Mouse (Mus musculus) neutrophil, adult 5-6 weeks (primary cell): ENCODE results near the gene Tpk1. TPM values are rescaled to one million over a fixed set of nuclear protein-coding genes. Genes with fewer than 3 reads are reported as not detected.

Source experiments
- ATAC-seq: fragments of 151-379, 151-347 bp; 2 replicates; pipeline ENCODE4 v1.8.0; 2017; ENCODE audit warnings: mild to moderate bottlenecking, moderate TSS enrichment; ENCODE audit not compliant: insufficient number of reproducible peaks, poor library complexity, low FRiP score, severe bottlenecking; ENCODE audit errors: extremely low read depth
- total RNA-seq: library from RNA; stranded (forward); fragments of 200-1000 nt; gene quantifications from 2 replicates; pipeline ENCODE4 v1.2.3, GENCODE M21; 2017

Gene Tpk1
- total RNA-seq, 1 experiment from 2014 or later, result 4.9 TPM

GRCm38 (mm10) chr6:43384841-43385240 lies 281.2 kb downstream of the Tpk1 start:
- ATAC-seq, result no peak

DNA sequence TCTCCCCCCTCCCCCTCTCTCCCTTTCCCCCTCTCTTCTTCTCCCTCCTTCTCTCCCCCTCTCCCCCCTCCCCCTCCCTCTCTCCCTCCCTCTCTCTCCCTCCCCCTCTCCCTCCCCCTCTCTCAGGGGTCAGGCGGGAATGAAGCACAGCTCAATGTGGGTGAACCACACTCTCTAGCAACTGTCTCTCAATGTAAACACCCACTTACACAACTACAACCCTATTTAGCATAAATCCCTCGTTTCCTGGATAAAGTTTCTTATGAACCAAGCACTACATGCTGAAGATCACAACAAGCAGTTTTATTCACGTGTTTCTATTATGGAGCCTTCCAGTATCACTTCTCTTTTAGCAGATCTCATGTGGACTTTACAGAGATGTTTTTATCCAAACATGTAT lies 281.8 kb downstream of the Tpk1 start:
- no peak for ATAC-seq

DNA sequence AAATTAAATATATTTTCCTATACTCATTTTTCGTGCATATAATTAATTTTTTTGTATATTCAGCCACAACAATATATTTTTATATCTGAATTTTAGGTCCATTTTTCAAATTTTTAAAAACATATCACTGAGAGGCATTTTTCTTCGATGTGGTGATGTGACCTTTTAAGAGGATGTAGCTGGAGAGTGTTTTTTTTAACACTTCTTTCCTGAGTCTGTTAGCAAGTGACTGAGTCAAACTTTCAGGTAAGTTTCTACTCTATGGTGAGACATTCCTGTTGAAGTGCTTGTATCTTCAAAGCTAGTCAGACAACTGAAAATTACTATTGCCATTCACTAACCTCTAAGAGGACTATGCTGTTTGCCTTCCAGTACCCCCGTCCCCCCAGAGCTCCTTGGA lies 283.3 kb downstream of the Tpk1 start:
- no peak for ATAC-seq

GRCm38 (mm10) chr6:43382284-43382683 lies 283.8 kb downstream of the Tpk1 start:
- ATAC-seq, result no peak

GRCm38 (mm10) chr6:43373206-43373605 lies 292.9 kb downstream of the Tpk1 start:
- no peak for ATAC-seq

- ATAC-seq, result no peak
Observed at GRCm38 (mm10) chr6:43367434-43367945, 298.6 kb downstream of the Tpk1 start.

DNA sequence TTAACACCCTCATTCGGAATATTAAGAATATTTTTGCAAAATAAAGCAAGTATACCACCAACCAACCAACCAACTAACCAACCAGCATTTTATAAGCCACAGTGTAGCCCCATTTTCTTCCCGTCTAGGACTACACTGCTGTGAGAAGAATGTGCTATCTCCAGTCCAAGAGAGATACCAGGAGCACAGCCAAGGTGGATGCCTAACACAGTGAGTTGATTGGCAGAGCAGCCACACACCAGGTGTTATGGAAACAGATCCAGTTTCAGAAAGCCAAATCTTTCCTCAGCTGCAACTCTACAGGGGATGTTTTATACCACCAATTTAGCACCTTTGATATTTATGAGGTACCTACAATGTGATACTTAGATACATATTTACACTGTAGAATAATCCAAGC lies 299.1 kb downstream of the Tpk1 start:
- no peak for ATAC-seq

DNA sequence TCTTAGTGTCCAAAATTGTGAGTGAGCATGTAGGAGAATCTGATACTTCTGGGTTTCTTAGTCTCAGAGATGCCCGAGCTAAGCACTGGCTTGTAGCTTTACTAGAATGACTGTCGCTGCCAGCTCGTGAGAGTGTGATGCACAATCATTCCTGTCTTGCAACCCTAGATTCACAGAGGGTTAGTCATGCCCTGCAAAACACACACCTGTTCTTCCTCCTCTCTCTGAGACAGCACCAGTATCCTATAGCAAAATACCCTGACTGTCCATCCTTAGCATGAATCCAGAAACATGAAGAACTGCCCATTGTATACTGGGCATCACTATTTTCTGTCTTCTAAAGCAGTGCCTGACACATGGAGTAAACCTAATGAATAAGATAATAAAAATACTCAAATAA lies 302.2 kb downstream of the Tpk1 start:
- ATAC-seq, result no peak

GRCm38 (mm10) chr6:43363291-43363820 lies 302.7 kb downstream of the Tpk1 start:
- ATAC-seq, result no peak

DNA sequence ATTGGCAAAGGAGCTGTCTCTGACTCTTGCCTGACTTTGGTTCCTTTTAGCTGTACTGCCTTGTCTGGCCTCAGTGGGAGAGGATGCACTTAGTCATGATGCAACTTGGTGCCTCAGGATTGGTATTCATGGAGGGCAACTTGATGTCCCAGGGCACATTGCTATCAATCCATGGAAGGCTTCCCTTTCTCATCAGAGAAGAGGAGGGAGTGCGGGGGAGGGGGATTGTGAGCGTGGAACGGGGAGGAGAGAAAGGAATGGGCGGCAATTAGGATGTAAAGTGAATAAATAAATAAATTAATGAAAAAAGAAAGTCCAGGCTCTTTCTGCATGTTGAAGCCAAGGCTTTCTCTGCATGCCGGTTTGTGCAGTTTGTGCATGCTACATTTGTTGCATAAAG lies 304.8 kb downstream of the Tpk1 start:
- no peak for ATAC-seq

GRCm38 (mm10) chr6:43360214-43360613 lies 305.9 kb downstream of the Tpk1 start:
- no peak for ATAC-seq

DNA sequence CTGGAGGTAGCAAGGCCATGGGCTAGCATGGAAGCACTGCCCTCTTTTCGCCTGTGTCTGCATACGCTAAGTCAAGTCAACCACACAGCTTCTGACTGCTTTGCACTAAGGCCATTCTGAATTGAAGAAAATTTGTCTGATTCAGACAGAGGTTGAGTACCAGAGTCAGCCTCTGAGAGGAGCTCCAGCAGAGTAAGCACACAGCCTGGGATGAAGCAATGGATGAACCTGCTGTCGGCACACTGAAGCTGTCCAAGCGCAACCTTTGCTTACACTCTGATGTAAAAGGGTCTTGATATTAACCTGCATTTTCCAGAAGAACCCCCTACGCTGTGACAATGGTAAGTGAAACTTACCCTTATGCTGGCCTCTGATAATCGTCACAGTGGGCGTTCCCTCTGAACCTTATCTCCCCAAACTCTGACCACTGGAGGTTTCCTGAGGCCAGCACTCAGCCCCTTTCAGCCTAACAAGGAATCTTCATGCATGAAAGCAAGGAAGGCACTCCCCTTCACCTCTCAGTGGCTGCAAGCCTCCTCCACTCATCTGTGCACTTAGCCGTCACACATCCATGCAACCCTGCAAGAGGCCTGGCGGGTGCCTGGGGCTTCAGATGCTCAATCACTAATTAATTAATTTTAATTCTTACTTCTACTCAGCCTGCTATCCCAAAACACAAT lies 311.4 kb downstream of the Tpk1 start:
- no peak for ATAC-seq

DNA sequence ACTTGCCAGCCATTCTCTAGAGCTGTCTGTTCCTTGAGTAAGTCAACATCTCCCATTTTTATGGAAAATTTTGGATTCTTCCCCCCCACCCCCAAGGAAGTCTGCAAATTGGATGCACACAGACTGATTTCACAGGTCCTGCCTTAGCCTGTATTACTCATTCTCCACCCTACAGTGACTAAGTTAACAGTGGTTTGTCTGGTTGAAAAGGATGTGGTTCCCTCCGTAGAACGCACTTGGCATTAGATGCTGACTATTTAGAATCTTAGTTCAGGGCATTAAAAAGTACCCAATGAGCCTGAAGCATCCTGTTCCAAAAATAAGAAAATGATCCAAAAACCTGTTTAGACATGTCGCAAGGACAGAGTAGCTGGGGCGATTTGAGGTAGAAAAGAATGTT lies 312.6 kb downstream of the Tpk1 start:
- no peak for ATAC-seq

- ATAC-seq, result no peak
Observed at GRCm38 (mm10) chr6:43349083-43349482, 317.0 kb downstream of the Tpk1 start.

- ATAC-seq, result no peak
Observed at GRCm38 (mm10) chr6:43347637-43348036, 318.4 kb downstream of the Tpk1 start.

DNA sequence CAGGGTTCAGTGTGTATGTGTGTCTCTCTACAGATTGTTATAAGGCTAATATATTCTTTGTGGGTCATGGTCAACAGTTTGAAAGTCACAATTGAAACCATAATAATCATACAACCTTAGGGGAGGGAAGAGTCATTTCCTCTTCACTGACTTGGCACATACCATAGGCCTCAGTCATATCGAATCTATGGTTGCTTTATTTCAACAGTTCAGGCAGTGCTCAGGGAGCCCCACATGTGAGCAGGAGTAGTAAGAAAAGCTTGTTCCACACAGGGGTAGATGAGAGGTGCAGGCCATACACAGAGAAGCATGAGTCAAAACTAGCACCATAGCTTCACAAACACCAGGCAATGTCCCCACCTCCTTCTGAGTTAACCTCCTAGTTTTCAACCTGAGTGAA lies 323.1 kb downstream of the Tpk1 start:
- ATAC-seq, result no peak

DNA sequence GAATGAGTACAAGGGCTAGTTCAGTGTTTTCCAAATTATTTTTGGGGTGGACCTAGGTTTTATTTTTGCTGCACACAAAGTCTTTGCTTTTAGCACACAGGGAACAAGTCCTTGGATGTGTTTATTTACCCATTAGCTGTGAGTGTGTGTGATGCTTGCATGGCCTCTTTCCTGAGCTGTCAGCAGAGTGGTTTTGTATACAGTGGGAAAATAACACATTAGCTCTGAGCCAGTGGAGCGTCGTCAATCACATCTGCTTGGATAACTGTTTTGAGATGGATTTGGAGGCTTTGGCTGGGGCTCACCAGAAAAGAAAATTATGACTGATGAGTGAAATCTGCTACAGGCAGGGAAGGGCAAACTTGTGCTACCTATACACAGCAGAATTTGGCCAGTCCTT lies 323.7 kb downstream of the Tpk1 start:
- no peak for ATAC-seq

DNA sequence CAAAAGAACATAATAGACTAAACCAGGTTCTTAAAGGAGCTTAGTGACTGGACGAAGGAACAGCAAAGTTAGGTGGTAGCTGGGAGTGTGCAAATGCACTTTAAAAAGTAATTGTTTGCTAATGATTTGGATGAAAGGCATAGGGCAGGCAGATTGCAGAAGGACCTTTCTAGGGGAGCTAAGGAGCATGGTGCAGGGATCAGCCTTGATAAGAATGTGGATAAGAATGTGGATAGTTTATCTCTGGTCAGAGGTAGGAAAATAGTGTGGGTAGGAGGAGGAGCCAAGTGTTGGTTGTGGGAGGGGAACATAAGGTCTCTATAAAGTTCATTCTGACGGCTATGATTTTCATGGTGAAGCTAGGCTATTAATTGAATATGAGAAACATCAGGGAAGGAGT lies 327.3 kb downstream of the Tpk1 start:
- no peak for ATAC-seq

DNA sequence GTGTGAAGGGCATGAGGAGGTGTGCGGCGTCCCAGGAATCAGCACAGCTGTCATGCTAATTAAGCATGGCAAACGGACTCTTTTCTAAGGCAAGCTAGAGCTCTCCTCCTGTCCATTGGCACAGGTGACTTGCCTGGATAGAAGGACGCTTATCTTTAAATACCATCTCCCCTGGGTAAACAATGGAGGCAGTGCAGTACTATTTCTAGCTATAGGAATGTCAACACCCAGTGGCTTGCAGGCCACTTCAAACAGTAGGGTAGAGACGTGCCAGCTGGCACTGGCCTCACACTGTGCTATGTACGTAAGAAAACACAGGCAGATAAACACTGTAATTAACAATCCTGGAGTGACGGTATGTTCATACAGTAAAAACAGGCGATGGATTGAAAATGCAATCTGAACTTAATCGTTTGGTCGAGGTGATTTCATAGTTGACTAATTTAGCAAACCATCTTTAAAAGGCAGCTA lies 328.6 kb downstream of the Tpk1 start:
- ATAC-seq, result no peak

DNA sequence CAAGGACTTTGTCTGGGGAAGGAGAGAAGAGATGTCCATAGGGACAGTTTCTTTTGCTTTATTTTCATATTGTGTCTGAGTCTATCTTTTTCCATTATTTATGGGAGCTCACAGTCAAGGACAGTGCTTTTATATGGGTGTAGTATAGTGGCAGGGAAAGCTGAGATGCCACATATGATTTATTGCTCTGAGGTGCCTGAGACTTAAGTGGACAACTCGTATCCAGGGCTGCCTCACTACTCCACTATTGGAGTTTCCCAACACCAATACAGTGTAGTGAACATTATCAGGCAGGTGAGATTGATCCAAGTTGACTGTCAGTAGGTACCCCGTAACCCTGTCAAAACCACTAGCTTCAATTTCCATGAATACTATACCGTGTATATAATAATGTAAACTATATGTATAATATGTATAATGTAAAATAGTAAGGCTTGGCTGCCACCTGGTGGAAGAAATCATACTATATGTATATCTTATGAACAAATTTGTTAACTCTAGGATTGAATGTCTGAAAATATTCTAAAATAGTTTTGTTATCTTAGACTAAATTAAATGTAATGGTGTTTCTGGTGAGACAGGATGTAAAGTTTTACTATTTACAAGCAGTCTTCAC lies 330.4 kb downstream of the Tpk1 start:
- no peak for ATAC-seq
